Mouse (Mus musculus): ENCODE measurements at regions not wholly inside any gene's neighbourhood (a gene's known extent, or its start where the extent isn't known, plus 50 kb on each side); places are given as distances from the start of the nearest gene placed in this dataset.

DNA sequence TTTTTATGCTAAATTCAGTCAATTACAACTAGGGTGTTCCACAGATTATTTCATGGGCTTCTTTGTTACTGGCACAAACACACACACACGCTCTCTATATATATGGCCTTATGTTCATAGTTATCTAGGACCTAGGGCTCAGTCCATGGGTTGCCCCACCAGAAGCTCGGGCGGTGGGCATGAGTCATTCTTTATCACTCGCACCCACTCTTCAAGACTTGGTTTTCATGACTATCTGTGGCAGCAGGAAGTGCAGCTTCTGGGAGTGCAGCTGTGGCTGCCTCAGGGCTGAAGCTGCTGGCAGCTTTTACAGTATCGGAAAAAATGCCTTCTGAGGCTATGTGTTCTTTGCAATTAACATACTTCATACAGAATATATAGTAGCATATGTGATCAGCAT is 198.7 kb downstream of the Ipo11 start:
- Histone ChIP-seq H3K9ac (ENCODE audit: insufficient read depth, low read depth) (no peak overlapping the region), H3K36me3 (replicated peaks in 1 of 2; ENCODE audit: control insufficient read depth in 1 of 2, insufficient read depth in 1 of 2, low read length in 1 of 2) (no peaks in the 10 kb centered on the region), H3K4me1 (ENCODE audit: control insufficient read depth in 1 of 2, insufficient read depth in 2 of 2) (0 out of 4 replicates have a peak, but pooled peaks cover 0 to 3% of the 10 kb centered on the region in 2 experiments), H3K79me2 (replicated peaks; ENCODE audit: control insufficient read depth, extremely low read depth, insufficient read depth, poor library complexity, severe bottlenecking) (no peaks in the 10 kb centered on the region), H3K4me2 (ENCODE audit: insufficient read depth, low read depth, poor library complexity, severe bottlenecking) (no peak overlapping the region), H3K9me3 (replicated peaks; ENCODE audit: low read length) (no peaks in the 10 kb centered on the region), H3K4me3 (replicated peaks in 1 of 3; ENCODE audit: low read depth in 2 of 3, low read length in 2 of 3, poor library complexity in 1 of 3) (no peak overlapping the region), H3K27me3 (replicated peaks) (no peaks in the 10 kb centered on the region), H3K27ac (ENCODE audit: insufficient read depth, low read depth) (no peak overlapping the region)
- in situ Hi-C loops (cut with MboI; ENCODE audit: low pct_ligation_motif_present, low pct_unique_long_range_greater_than_20kb, low sequenced_read_pairs), result no loop called here
- dilution Hi-C loops (cut with MboI; ENCODE audit: extremely low pct_ligation_motif_present, extremely low pct_unique_long_range_greater_than_20kb, low sequenced_read_pairs), result no loop called here
- TF ChIP-seq NELFE (IDR thresholded peaks at IDR 0.05; ENCODE audit: low read depth, low read length) (no peak), MYC (IDR thresholded peaks at IDR 0.05; ENCODE audit: low read depth, low read length) (no peak), MAX (IDR thresholded peaks at IDR 0.05; ENCODE audit: low read length) (no peak), NRF1 (IDR thresholded peaks at IDR 0.05; ENCODE audit: low read depth, low read length) (no peak), HCFC1 (IDR thresholded peaks at IDR 0.05; ENCODE audit: low read depth, low read length) (no peak), POLR2AphosphoS2 (IDR thresholded peaks at IDR 0.05; ENCODE audit: low read depth, low read length) (no peak), MEF2A (IDR thresholded peaks at IDR 0.05; ENCODE audit: borderline replicate concordance, low read depth, low read length) (no peak), JUN (IDR thresholded peaks at IDR 0.05; ENCODE audit: insufficient read depth, low read depth, low read length) (no peak), SMC3 (IDR thresholded peaks at IDR 0.05; ENCODE audit: low read depth, low read length) (no peak), USF1 (IDR thresholded peaks at IDR 0.05; ENCODE audit: low read depth, low read length) (no peak), RCOR1 (conservative IDR thresholded peaks at IDR 0.05; ENCODE audit: low read depth, low read length) (no peak), KAT2A (IDR thresholded peaks at IDR 0.05; ENCODE audit: insufficient replicate concordance, low read length) (no peak), MXI1 (IDR thresholded peaks at IDR 0.05; ENCODE audit: low read depth, low read length) (no peak), ZMIZ1 (IDR thresholded peaks at IDR 0.05; ENCODE audit: low read depth, low read length) (no peak), ZNF384 (IDR thresholded peaks at IDR 0.05; ENCODE audit: low read depth, low read length) (no peak), SIN3A (IDR thresholded peaks at IDR 0.05; ENCODE audit: low read length) (no peak), JUND (conservative IDR thresholded peaks at IDR 0.05; ENCODE audit: low read depth, low read length) (no peak), E2F4 (IDR thresholded peaks at IDR 0.05; ENCODE audit: insufficient replicate concordance, low read depth, low read length) (no peak), GABPA (IDR thresholded peaks at IDR 0.05; ENCODE audit: insufficient replicate concordance, low read depth, low read length) (no peak)
- DNase-seq (ENCODE audit: extremely low read depth), result no peak

DNA sequence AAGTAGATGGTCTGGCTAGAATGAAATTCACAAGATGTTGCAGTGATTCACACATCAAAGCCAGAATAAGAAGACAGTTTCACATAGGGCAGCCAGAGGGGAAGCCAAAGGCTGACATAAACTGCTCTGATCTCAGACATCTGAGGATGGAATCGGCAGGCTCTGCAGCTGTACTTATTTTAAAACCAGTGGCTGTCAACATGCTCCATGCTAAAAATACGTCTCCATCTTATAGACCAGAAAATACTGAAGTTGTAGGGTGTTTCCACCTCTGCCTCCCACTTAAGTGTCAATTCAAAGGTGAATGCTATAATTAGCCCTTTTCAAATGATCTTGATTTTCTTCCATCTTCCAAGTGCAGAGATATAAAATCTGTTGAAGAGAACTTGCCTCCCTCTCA is 202.4 kb downstream of the Ipo11 start:
- no peak overlapping the region for H3K27ac ChIP-seq (ENCODE audit: insufficient read depth, low read depth)
- H3K4me3 ChIP-seq (replicated peaks in 1 of 3; ENCODE audit: low read depth in 2 of 3, low read length in 2 of 3, poor library complexity in 1 of 3), result no peak overlapping the region
- H3K9ac ChIP-seq (ENCODE audit: insufficient read depth, low read depth), result no peak overlapping the region
- no peaks in the 10 kb centered on the region for H3K27me3 ChIP-seq (replicated peaks)
- no peak overlapping the region for H3K4me2 ChIP-seq (ENCODE audit: insufficient read depth, low read depth, poor library complexity, severe bottlenecking)
- H3K36me3 ChIP-seq (replicated peaks in 1 of 2; ENCODE audit: control insufficient read depth in 1 of 2, insufficient read depth in 1 of 2, low read length in 1 of 2), result no peaks in the 10 kb centered on the region
- no peak for DNase-seq (ENCODE audit: extremely low read depth)
- dilution Hi-C loops (cut with MboI; ENCODE audit: extremely low pct_ligation_motif_present, extremely low pct_unique_long_range_greater_than_20kb, low sequenced_read_pairs), result no loop called here
- H3K79me2 ChIP-seq (replicated peaks; ENCODE audit: control insufficient read depth, extremely low read depth, insufficient read depth, poor library complexity, severe bottlenecking), result no peaks in the 10 kb centered on the region
- 0 out of 4 replicates have a peak, but pooled peaks cover 0 to under 1% of the 10 kb centered on the region in 2 experiments for H3K4me1 ChIP-seq (ENCODE audit: control insufficient read depth in 1 of 2, insufficient read depth in 2 of 2)
- in situ Hi-C loops (cut with MboI; ENCODE audit: low pct_ligation_motif_present, low pct_unique_long_range_greater_than_20kb, low sequenced_read_pairs), result no loop called here
- H3K9me3 ChIP-seq (replicated peaks; ENCODE audit: low read length), result no peaks in the 10 kb centered on the region
- TF ChIP-seq ZMIZ1 (IDR thresholded peaks at IDR 0.05; ENCODE audit: low read depth, low read length) (no peak), E2F4 (IDR thresholded peaks at IDR 0.05; ENCODE audit: insufficient replicate concordance, low read depth, low read length) (no peak), MAFK (IDR thresholded peaks at IDR 0.05; ENCODE audit: insufficient replicate concordance, low read length) (no peak), TBP (conservative IDR thresholded peaks at IDR 0.05; ENCODE audit: low read depth, low read length) (no peak), TCF12 (IDR thresholded peaks at IDR 0.05; ENCODE audit: low read depth, low read length) (no peak), USF1 (IDR thresholded peaks at IDR 0.05; ENCODE audit: low read depth, low read length) (no peak), NRF1 (IDR thresholded peaks at IDR 0.05; ENCODE audit: low read depth, low read length) (no peak), ZC3H11A (IDR thresholded peaks at IDR 0.05; ENCODE audit: low read depth, low read length) (no peak), MYC (IDR thresholded peaks at IDR 0.05; ENCODE audit: low read depth, low read length) (no peak), MAZ (IDR thresholded peaks at IDR 0.05; ENCODE audit: low read depth, low read length) (no peak)

Measured in CH12.LX (cell line).